7 mouse cellular contexts compared by ENCODE assay signal in genomic region chr4:131253443-131253817, GRCm38 (mm10).
DNase-seq lines count a peak whose midpoint lies in the region; ATAC-seq and TF ChIP-seq lines count a peak whose summit lies in the region.

No protein-coding gene starts in this region.

- peaks cover 8% of the 10 kb centered on the region; the same call in 1 of the 2 replicates for H3K4me1 ChIP-seq in forebrain, embryonic 14.5 days (ENCODE audit: control insufficient read depth, insufficient read depth, low read length)
- H3K4me1 ChIP-seq in intestine, postnatal 0 days (replicated peaks; ENCODE audit: control insufficient read depth, insufficient read depth, low read length): no peaks in the 10 kb centered on the region
- H3K4me1 ChIP-seq in neural tube, embryonic 15.5 days: peaks cover 20% of the 10 kb centered on the region

- no peak for TF ChIP-seq CTCF in left cerebral cortex, adult 2 months (IDR thresholded peaks at IDR 0.05)
- no peak for TF ChIP-seq CTCF in intestine, postnatal 0 days (IDR thresholded peaks at IDR 0.05; ENCODE audit: low read depth)

- no peak overlapping the region for H3K27ac ChIP-seq in left cerebral cortex, adult 2 months
- H3K27ac ChIP-seq in forebrain, embryonic 14.5 days (ENCODE audit: low read depth, low read length): no peak overlapping the region
- no peak overlapping the region for H3K27ac ChIP-seq in intestine, postnatal 0 days (ENCODE audit: low read depth, low read length)
- H3K27ac ChIP-seq in neural tube, embryonic 15.5 days (replicated peaks): no peak overlapping the region

- 0 out of 2 replicates have a peak, but pooled peaks have one; percentile 29 for ATAC-seq in forebrain, embryonic 14.5 days
- no peak for ATAC-seq in intestine, postnatal 0 days
- ATAC-seq in neural tube, embryonic 15.5 days (ENCODE audit: low FRiP score): no peak

- 8% methylated on average over 8 of the region's 8 CpGs for WGBS in forebrain, embryonic 14.5 days
- WGBS in intestine, postnatal 0 days: 4% methylated on average over 8 of the region's 8 CpGs
- WGBS in neural tube, embryonic 15.5 days: 5% methylated on average over 8 of the region's 8 CpGs

- no peaks in the 10 kb centered on the region for H3K36me3 ChIP-seq in forebrain, embryonic 14.5 days (ENCODE audit: control insufficient read depth, insufficient read depth, low read length)
- H3K36me3 ChIP-seq in intestine, postnatal 0 days (ENCODE audit: control insufficient read depth, insufficient read depth): no peaks in the 10 kb centered on the region
- H3K36me3 ChIP-seq in neural tube, embryonic 15.5 days: no peaks in the 10 kb centered on the region

- no peak for DNase-seq in left cerebral cortex, adult 2 months (ENCODE audit: extremely low spot score in 1 of 2, low spot score in 2 of 2)
- no peak for DNase-seq in left cerebral cortex, postnatal 14 days (ENCODE audit: low spot score in 2 of 2)
- no peak for DNase-seq in forebrain, embryonic 14.5 days (ENCODE audit: low spot score)
- no peak for DNase-seq in cerebellum, postnatal 14 days
- no peak for DNase-seq in cerebellum, postnatal 4 days (ENCODE audit: low spot score in 2 of 2)

- H3K4me3 ChIP-seq in left cerebral cortex, adult 2 months: peak overlapping the region; percentile 11; the same call in 1 of the 2 replicates
- H3K4me3 ChIP-seq in forebrain, embryonic 14.5 days (ENCODE audit: low read depth, low read length): no peak overlapping the region
- H3K4me3 ChIP-seq in intestine, postnatal 0 days (ENCODE audit: low read depth, low read length): no peak overlapping the region
- no peak overlapping the region for H3K4me3 ChIP-seq in neural tube, embryonic 15.5 days (replicated peaks)

- peak overlapping the region; percentile 33 for H3K4me2 ChIP-seq in forebrain, embryonic 14.5 days (ENCODE audit: low read length)
- H3K4me2 ChIP-seq in intestine, postnatal 0 days (replicated peaks; ENCODE audit: low read depth): peak overlapping the region; percentile 38; the same call in 1 of the 2 replicates
- H3K4me2 ChIP-seq in neural tube, embryonic 15.5 days: peak overlapping the region; percentile 44

- H3K27me3 ChIP-seq in forebrain, embryonic 14.5 days (replicated peaks; ENCODE audit: control insufficient read depth, insufficient read depth, low read length): no peaks in the 10 kb centered on the region
- peaks cover 9% of the 10 kb centered on the region for H3K27me3 ChIP-seq in intestine, postnatal 0 days (replicated peaks; ENCODE audit: control insufficient read depth, insufficient read depth, low read length)
- peaks cover 14% of the 10 kb centered on the region; the same call in 1 of the 2 replicates for H3K27me3 ChIP-seq in neural tube, embryonic 15.5 days (replicated peaks)

- peak overlapping the region; percentile 35; the same call in 1 of the 2 replicates for H3K9ac ChIP-seq in forebrain, embryonic 14.5 days (ENCODE audit: low read length)
- H3K9ac ChIP-seq in intestine, postnatal 0 days (ENCODE audit: low read depth, low read length): no peak overlapping the region
- H3K9ac ChIP-seq in neural tube, embryonic 15.5 days (replicated peaks): no peak overlapping the region

- no peaks in the 10 kb centered on the region for H3K9me3 ChIP-seq in forebrain, embryonic 14.5 days (replicated peaks; ENCODE audit: control insufficient read depth, low read length)
- no peaks in the 10 kb centered on the region for H3K9me3 ChIP-seq in intestine, postnatal 0 days (ENCODE audit: control insufficient read depth)
- H3K9me3 ChIP-seq in neural tube, embryonic 15.5 days (replicated peaks): no peaks in the 10 kb centered on the region

- intact Hi-C loops in left cerebral cortex, adult 2 months (cut with DNase I): loop anchor here (1.0 to 5.0 kb wide), 6 partner anchors 114 to 585 kb away; partner anchors contain the start of gene Ptpru
- intact Hi-C loops in left cerebral cortex, postnatal 14 days (cut with DNase I): loop anchor here (1.0 to 5.0 kb wide), 4 partner anchors 141 to 584 kb away; partner anchors contain the start of gene Ptpru
